Mouse (Mus musculus) heart, embryonic 12.5 days (tissue): ENCODE measurements around the gene Coq2. TPM values are rescaled to one million over a fixed set of nuclear protein-coding genes. Genes with fewer than 3 reads are reported as not detected.

ENCODE experiments used
- ATAC-seq: fragments of 200-750 bp; cut with Nextera tagmentation; 2 replicates; pipeline ENCODE4 v1.8.0; 2017; ENCODE audit warnings: moderate TSS enrichment, moderate library complexity; ENCODE audit not compliant: insufficient number of reproducible peaks, low FRiP score
- H3K27ac ChIP-seq: fragments of 300-500 bp; sonication (generic); 2 replicates; pipeline ENCODE4 v1.5.1; 2016; ENCODE audit warnings: mild to moderate bottlenecking, moderate library complexity; ENCODE audit not compliant: poor library complexity, severe bottlenecking
- H3K27me3 ChIP-seq: fragments of 300-500 bp; sonication (generic); replicated peaks from 2 replicates; pipeline ENCODE4 v1.6.1; 2016; ENCODE audit warnings: mild to moderate bottlenecking, moderate library complexity
- H3K36me3 ChIP-seq: fragments of 300-500 bp; sonication (generic); 2 replicates; pipeline ENCODE4 v1.6.1; 2016; ENCODE audit warnings: mild to moderate bottlenecking, moderate library complexity
- H3K4me1 ChIP-seq: fragments of 300-500 bp; sonication (generic); replicated peaks from 2 replicates; pipeline ENCODE4 v1.6.1; 2016; ENCODE audit warnings: mild to moderate bottlenecking
- H3K4me2 ChIP-seq: fragments of 300-500 bp; sonication (generic); 2 replicates; pipeline ENCODE4 v1.6.1; 2016; ENCODE audit warnings: mild to moderate bottlenecking, moderate library complexity
- H3K4me3 ChIP-seq: fragments of 300-500 bp; sonication (generic); 2 replicates; pipeline ENCODE4 v1.5.1; 2016; ENCODE audit warnings: mild to moderate bottlenecking
- H3K9ac ChIP-seq: fragments of 300-500 bp; sonication (generic); 2 replicates; pipeline ENCODE4 v1.6.1; 2016; ENCODE audit warnings: mild to moderate bottlenecking, moderate library complexity
- H3K9me3 ChIP-seq: fragments of 300-500 bp; sonication (generic); replicated peaks from 2 replicates; pipeline ENCODE4 v1.6.1; 2016; ENCODE audit warnings: mild to moderate bottlenecking, moderate library complexity
- WGBS: fragments of 180-500 bp; shearing (Covaris S2); methylation state at CpG from one replicate; pipeline ENCODE4 v1.1.7; 2016; 5-methylcytosine and 5-hydroxymethylcytosine counted together
- polyA plus RNA-seq: library from polyadenylated mRNA; unstranded; fragments of >200 nt; fragmentation: Nextera tagmentation; extraction: Ambion mirVana; gene quantifications from 2 replicates; pipeline ENCODE4 v1.2.1, GENCODE M21; 2016

Gene Coq2
- polyA plus RNA-seq, result 71.5 and 75.7 TPM in 2 replicates

- H3K4me2 ChIP-seq, result peak within 1 kb of the TSS; percentile 81
- H3K9me3 ChIP-seq, result no peaks in the 10 kb centered on the region
- H3K36me3 ChIP-seq, result peaks cover 5% of the 10 kb centered on the region; the same call in 1 of the 2 replicates
- 8% methylated on average over 17 of the region's 17 CpGs for WGBS
- H3K27ac ChIP-seq, result peak within 1 kb of the TSS; percentile 17; the same call in 1 of the 2 replicates
- peak within 1 kb of the TSS; percentile 87 for H3K4me3 ChIP-seq
- ATAC-seq, result peak; percentile 67; the same call in 1 of the 2 replicates
- peak within 1 kb of the TSS; percentile 94 for H3K9ac ChIP-seq
- H3K27me3 ChIP-seq, result no peaks in the 10 kb centered on the region
- H3K4me1 ChIP-seq, result peaks cover 12% of the 10 kb centered on the region
Observed at GRCm38 (mm10) chr5:100674711-100675376, at the start of gene Coq2. Gene Coq2, minus strand, starts transcription at chr5:100675140.

- Histone ChIP-seq H3K27ac (no peak within 1 kb of the TSS), H3K9me3 (0 out of 2 replicates have a peak, but pooled peaks cover 4% of the 10 kb centered on the region), H3K4me1 (peaks cover 3% of the 10 kb centered on the region; the same call in 1 of the 2 replicates), H3K27me3 (peaks cover 24% of the 10 kb centered on the region), H3K9ac (peak within 1 kb of the TSS; percentile 68), H3K4me3 (peak within 1 kb of the TSS; percentile 54), H3K36me3 (no peaks in the 10 kb centered on the region), H3K4me2 (peak within 1 kb of the TSS; percentile 92)
- peak; percentile 76 for ATAC-seq
- under 1% methylated on average over 46 of the region's 56 CpGs for WGBS
Observed at GRCm38 (mm10) chr5:100719235-100720088, 44.5 kb upstream of the Coq2 start, which contains the start of gene Hpse. Gene Hpse, minus strand, starts transcription at chr5:100719716.

- Histone ChIP-seq H3K27ac (no peak overlapping the region), H3K4me3 (no peak overlapping the region), H3K9me3 (no peaks in the 10 kb centered on the region), H3K36me3 (no peaks in the 10 kb centered on the region), H3K27me3 (peaks cover 24% of the 10 kb centered on the region), H3K4me2 (no peak overlapping the region), H3K9ac (no peak overlapping the region), H3K4me1 (peaks cover 3% of the 10 kb centered on the region; the same call in 1 of the 2 replicates)
- 92% methylated on average over 15 of the region's 15 CpGs for WGBS
- no peak for ATAC-seq
Observed at GRCm38 (mm10) chr5:100716762-100717161, 41.8 kb upstream of the Coq2 start.

GRCm38 (mm10) chr5:100711219-100711618 is 36.3 kb upstream of the Coq2 start:
- 39% methylated on average over 6 of the region's 6 CpGs for WGBS
- Histone ChIP-seq H3K9ac (no peak overlapping the region), H3K4me3 (no peak overlapping the region), H3K27me3 (no peaks in the 10 kb centered on the region), H3K9me3 (no peaks in the 10 kb centered on the region), H3K4me2 (no peak overlapping the region), H3K4me1 (peaks cover 14% of the 10 kb centered on the region), H3K36me3 (no peaks in the 10 kb centered on the region), H3K27ac (no peak overlapping the region)
- no peak for ATAC-seq

- Histone ChIP-seq H3K9me3 (no peaks in the 10 kb centered on the region), H3K4me3 (no peak overlapping the region), H3K4me1 (peaks cover 14% of the 10 kb centered on the region), H3K9ac (no peak overlapping the region), H3K27me3 (no peaks in the 10 kb centered on the region), H3K27ac (no peak overlapping the region), H3K4me2 (no peak overlapping the region), H3K36me3 (no peaks in the 10 kb centered on the region)
- ATAC-seq, result no peak
- WGBS, result 36% methylated on average over 2 of the region's 2 CpGs
Observed at GRCm38 (mm10) chr5:100710012-100710411, 35.1 kb upstream of the Coq2 start.

GRCm38 (mm10) chr5:100709035-100709434 is 34.1 kb upstream of the Coq2 start:
- no peak overlapping the region for H3K4me3 ChIP-seq
- no peaks in the 10 kb centered on the region for H3K36me3 ChIP-seq
- no peak overlapping the region for H3K9ac ChIP-seq
- no peak for ATAC-seq
- H3K27me3 ChIP-seq, result no peaks in the 10 kb centered on the region
- peaks cover 14% of the 10 kb centered on the region for H3K4me1 ChIP-seq
- 81% methylated on average over 6 of the region's 6 CpGs for WGBS
- H3K4me2 ChIP-seq, result no peak overlapping the region
- H3K27ac ChIP-seq, result no peak overlapping the region
- 0 out of 2 replicates have a peak, but pooled peaks cover 2% of the 10 kb centered on the region for H3K9me3 ChIP-seq

GRCm38 (mm10) chr5:100706675-100707074 is 31.7 kb upstream of the Coq2 start:
- Histone ChIP-seq H3K4me3 (no peak overlapping the region), H3K27me3 (no peaks in the 10 kb centered on the region), H3K9me3 (0 out of 2 replicates have a peak, but pooled peaks cover 8% of the 10 kb centered on the region), H3K27ac (no peak overlapping the region), H3K36me3 (no peaks in the 10 kb centered on the region), H3K9ac (no peak overlapping the region), H3K4me2 (no peak overlapping the region), H3K4me1 (peaks cover 14% of the 10 kb centered on the region)
- no peak for ATAC-seq
- 61% methylated on average over 8 of the region's 8 CpGs for WGBS

GRCm38 (mm10) chr5:100704272-100704671 is 29.3 kb upstream of the Coq2 start:
- ATAC-seq, result no peak
- WGBS, result 88% methylated on average over 2 of the region's 2 CpGs
- no peak overlapping the region for H3K27ac ChIP-seq
- no peaks in the 10 kb centered on the region for H3K4me1 ChIP-seq
- H3K9me3 ChIP-seq, result 0 out of 2 replicates have a peak, but pooled peaks cover 8% of the 10 kb centered on the region
- H3K27me3 ChIP-seq, result no peaks in the 10 kb centered on the region
- no peak overlapping the region for H3K4me3 ChIP-seq
- no peak overlapping the region for H3K4me2 ChIP-seq
- H3K9ac ChIP-seq, result no peak overlapping the region
- H3K36me3 ChIP-seq, result no peaks in the 10 kb centered on the region

GRCm38 (mm10) chr5:100702325-100702724 is 27.4 kb upstream of the Coq2 start:
- Histone ChIP-seq H3K4me2 (no peak overlapping the region), H3K27ac (no peak overlapping the region), H3K36me3 (no peaks in the 10 kb centered on the region), H3K4me3 (no peak overlapping the region), H3K9ac (no peak overlapping the region), H3K4me1 (no peaks in the 10 kb centered on the region), H3K9me3 (0 out of 2 replicates have a peak, but pooled peaks cover 8% of the 10 kb centered on the region), H3K27me3 (no peaks in the 10 kb centered on the region)
- no peak for ATAC-seq
- WGBS, result 84% methylated on average over 3 of the region's 3 CpGs

- Histone ChIP-seq H3K9ac (no peak overlapping the region), H3K9me3 (0 out of 2 replicates have a peak, but pooled peaks cover 8% of the 10 kb centered on the region), H3K4me2 (no peak overlapping the region), H3K4me1 (no peaks in the 10 kb centered on the region), H3K27ac (no peak overlapping the region), H3K27me3 (no peaks in the 10 kb centered on the region), H3K36me3 (no peaks in the 10 kb centered on the region), H3K4me3 (no peak overlapping the region)
- WGBS, result 82% methylated on average over 13 of the region's 13 CpGs
- ATAC-seq, result no peak
Observed at GRCm38 (mm10) chr5:100700861-100701620, 26.1 kb upstream of the Coq2 start.
